Mouse (Mus musculus) brain, adult 2 months (tissue): ENCODE data around the gene Fam45a.
"Not testable (repeated sequence)": the region's sequence is repeated elsewhere in the genome, so short reads cannot be mapped to it uniquely, and the experiment has no call there.

Experiments used
- DNase-seq: peaks from one replicate; pipeline ENCODE4 v3.0.0; 2011; ENCODE audit warnings: low read depth, low spot score

Fam45a gene

GRCm38 (mm10) chr19:60843324-60843723, 31.9 kb downstream of the Fam45a start:
- DNase-seq = peak; percentile 10

DNA sequence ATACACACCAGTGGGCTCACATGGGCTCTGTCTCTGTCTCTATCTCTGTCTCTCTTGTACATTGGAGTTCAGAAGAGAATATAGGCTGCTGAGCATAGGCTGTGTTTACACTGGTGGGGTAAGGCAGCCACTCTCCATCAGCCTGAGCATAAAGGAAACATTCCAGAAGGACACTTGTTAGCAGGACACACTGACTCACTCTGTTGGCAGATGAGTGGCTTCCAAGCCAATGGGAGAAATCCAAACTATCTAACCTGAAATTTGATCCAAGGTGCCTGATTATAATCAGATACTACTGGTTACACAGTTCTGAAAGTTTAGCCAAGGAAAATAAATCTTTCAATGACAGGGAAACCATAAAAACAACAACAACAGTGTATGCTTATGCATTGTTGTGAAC, 34.3 kb downstream of the Fam45a start:
- no peak for DNase-seq

- DNase-seq = peak; percentile 97
Measured at GRCm38 (mm10) chr19:60860868-60861700, 49.7 kb downstream of the Fam45a start, which contains the start of gene Sfxn4. TSS of gene Sfxn4 (minus strand) at chr19:60861479.

DNA sequence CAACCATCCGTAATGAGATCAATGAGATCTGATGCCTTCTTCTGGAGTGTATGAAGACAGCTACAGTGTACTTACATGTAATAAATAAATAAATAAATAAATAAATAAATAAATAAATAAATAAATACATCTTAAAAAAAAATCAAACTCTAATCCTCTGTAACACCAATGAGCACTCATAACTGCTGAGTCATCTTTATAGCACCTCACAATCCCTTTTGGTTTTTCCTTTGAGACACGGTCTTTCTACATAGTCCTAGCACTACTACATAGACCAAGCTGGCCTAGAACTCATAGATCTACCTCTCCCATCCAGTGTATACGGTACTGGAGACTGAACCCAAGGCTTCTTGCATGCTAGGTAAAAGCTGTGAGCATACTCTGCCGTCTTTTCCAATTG, 54.8 kb downstream of the Fam45a start:
- not testable (repeated sequence) for DNase-seq

DNA sequence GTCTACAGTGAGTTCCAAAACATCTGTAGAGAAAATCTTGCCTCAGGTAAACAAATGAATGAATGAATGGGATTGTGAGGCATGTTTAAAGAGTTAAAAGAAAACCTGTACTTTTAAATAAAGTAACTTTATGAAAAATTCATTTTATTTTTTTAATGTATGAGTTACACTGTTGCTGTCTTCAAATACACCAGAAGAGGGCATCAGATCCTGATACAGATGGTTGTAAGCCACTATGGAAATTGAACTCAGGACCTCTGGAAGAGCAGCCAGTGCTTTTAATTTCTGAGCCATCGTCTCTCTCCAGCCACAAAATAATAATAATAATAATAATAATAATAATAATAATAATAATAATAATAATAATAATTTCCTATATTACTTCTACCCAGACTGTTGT, 59.1 kb downstream of the Fam45a start:
- DNase-seq = no peak

GRCm38 (mm10) chr19:60871366-60871765, 60.0 kb downstream of the Fam45a start:
- DNase-seq = no peak

- DNase-seq = no peak
Measured at GRCm38 (mm10) chr19:60872272-60872671, 60.9 kb downstream of the Fam45a start.

DNA sequence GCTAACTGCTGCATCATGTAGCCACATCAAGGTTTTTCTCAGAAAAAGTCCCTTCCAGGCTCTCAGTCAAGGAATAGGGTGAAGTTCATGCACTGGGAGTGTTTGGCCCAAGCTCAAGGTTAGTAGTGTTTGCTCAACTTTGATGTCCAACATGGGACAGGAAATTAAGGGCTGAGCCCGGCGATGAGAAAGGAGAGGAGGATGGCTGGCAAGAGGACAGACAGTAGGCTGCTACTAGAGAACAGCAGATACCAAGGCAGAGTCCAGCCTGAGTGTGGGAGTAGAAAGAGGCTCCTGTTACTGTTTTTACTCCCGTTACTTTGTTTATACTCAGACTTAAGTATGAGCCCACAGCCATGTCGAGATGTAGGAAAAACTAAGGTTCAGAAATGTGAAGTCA, 62.1 kb downstream of the Fam45a start:
- DNase-seq = peak; percentile 41

DNA sequence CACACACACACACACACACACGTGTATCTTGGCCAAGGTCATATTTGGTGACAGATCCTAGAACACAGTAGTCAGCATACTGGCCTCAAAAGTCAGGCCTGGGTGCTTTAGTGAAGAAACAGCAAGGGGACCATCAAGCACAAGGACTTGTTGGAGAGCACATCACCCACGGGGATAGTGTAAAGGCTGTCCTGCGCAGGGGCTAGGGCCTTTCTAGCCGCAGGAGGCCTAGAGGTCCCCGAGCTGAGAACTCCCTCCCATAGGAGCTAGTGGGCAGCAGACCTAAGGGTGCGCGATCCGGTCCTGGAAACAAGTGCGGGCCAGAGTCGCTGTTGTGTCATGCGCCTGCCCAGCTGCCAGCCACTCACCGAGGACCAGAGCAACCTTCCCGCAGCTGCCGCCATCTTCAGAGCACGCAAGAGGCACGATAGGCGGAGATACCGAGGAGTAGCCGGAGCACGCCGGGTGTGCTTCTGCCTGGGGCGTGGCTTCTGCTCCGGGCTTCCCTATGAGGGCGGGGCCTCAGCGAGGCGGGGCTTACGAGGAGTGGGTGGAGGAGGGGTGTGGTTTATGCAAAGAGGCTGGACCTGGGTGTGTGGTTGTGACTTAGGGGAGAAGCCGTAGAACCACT, 62.8 kb downstream of the Fam45a start, which contains the start of gene Prdx3:
Gene Prdx3, minus strand, starts transcription at position 493 of the 631 bp plus-strand sequence.
- DNase-seq = peak; percentile 98

- DNase-seq = peak; percentile 82
Measured at GRCm38 (mm10) chr19:60883129-60883528, 71.7 kb downstream of the Fam45a start.
